Mouse (Mus musculus) common myeloid progenitor, adult 5-6 weeks (primary cell): ENCODE results near the gene Eva1c. TPM values are rescaled to one million over a fixed set of nuclear protein-coding genes. Genes with fewer than 3 reads are reported as not detected.
"Not testable (repeated sequence)": the region's sequence is repeated elsewhere in the genome, so short reads cannot be mapped to it uniquely, and the experiment has no call there.

Experiments used
- ATAC-seq: replicated peaks from 2 replicates; pipeline ENCODE4 v1.8.0; 2016; ENCODE audit warnings: low read depth, mild to moderate bottlenecking, moderate TSS enrichment, inconsistent platforms; ENCODE audit not compliant: poor library complexity, severe bottlenecking
- total RNA-seq: library from RNA; stranded (forward); fragments of 200-1000, 187-1606 nt; gene quantifications from 2 replicates; pipeline ENCODE4 v1.2.3, GENCODE M21; 2017

The Eva1c gene
- total RNA-seq, 1 experiment from 2014 or later, result not detected

GRCm38 (mm10) chr16:90822981-90823380, 3.5 kb upstream of the Eva1c start:
- ATAC-seq, result no peak

- not testable (repeated sequence) for ATAC-seq
Measured at GRCm38 (mm10) chr16:90823986-90824385, 2.5 kb upstream of the Eva1c start.

- no peak for ATAC-seq
Measured at GRCm38 (mm10) chr16:90826041-90826440, 478 bp upstream of the Eva1c start.

GRCm38 (mm10) chr16:90827498-90827897, 979 bp downstream of the Eva1c start:
- no peak for ATAC-seq

- ATAC-seq, result no peak
Measured at GRCm38 (mm10) chr16:90829136-90829535, 2.6 kb downstream of the Eva1c start.

- peak; percentile 93 for ATAC-seq
Measured at GRCm38 (mm10) chr16:90829894-90830685, 3.6 kb downstream of the Eva1c start.

GRCm38 (mm10) chr16:90830686-90831439, 4.3 kb downstream of the Eva1c start:
- peak; percentile 20 for ATAC-seq

- no peak for ATAC-seq
Measured at GRCm38 (mm10) chr16:90831676-90832075, 5.2 kb downstream of the Eva1c start.

GRCm38 (mm10) chr16:90832495-90832894, 6.0 kb downstream of the Eva1c start:
- no peak for ATAC-seq

- ATAC-seq, result no peak
Measured at GRCm38 (mm10) chr16:90833041-90833791, 6.7 kb downstream of the Eva1c start.

- no peak for ATAC-seq
Measured at GRCm38 (mm10) chr16:90837431-90837830, 10.9 kb downstream of the Eva1c start.

GRCm38 (mm10) chr16:90842164-90842563, 15.6 kb downstream of the Eva1c start:
- no peak for ATAC-seq

GRCm38 (mm10) chr16:90845038-90845437, 18.5 kb downstream of the Eva1c start:
- no peak for ATAC-seq

- no peak for ATAC-seq
Measured at GRCm38 (mm10) chr16:90845591-90845990, 19.1 kb downstream of the Eva1c start.

- no peak for ATAC-seq
Measured at GRCm38 (mm10) chr16:90848697-90849096, 22.2 kb downstream of the Eva1c start.

- no peak for ATAC-seq
Measured at GRCm38 (mm10) chr16:90849262-90849661, 22.7 kb downstream of the Eva1c start.

- no peak for ATAC-seq
Measured at GRCm38 (mm10) chr16:90850881-90851280, 24.4 kb downstream of the Eva1c start.

- no peak for ATAC-seq
Measured at GRCm38 (mm10) chr16:90851621-90852334, 25.3 kb downstream of the Eva1c start.

- no peak for ATAC-seq
Measured at GRCm38 (mm10) chr16:90856552-90857200, 30.2 kb downstream of the Eva1c start.
